Mouse (Mus musculus): ENCODE measurements at regions not wholly inside any gene's neighbourhood (a gene's known extent, or its start where the extent isn't known, plus 50 kb on each side); places are given as distances from the start of the nearest gene placed in this dataset.

DNA sequence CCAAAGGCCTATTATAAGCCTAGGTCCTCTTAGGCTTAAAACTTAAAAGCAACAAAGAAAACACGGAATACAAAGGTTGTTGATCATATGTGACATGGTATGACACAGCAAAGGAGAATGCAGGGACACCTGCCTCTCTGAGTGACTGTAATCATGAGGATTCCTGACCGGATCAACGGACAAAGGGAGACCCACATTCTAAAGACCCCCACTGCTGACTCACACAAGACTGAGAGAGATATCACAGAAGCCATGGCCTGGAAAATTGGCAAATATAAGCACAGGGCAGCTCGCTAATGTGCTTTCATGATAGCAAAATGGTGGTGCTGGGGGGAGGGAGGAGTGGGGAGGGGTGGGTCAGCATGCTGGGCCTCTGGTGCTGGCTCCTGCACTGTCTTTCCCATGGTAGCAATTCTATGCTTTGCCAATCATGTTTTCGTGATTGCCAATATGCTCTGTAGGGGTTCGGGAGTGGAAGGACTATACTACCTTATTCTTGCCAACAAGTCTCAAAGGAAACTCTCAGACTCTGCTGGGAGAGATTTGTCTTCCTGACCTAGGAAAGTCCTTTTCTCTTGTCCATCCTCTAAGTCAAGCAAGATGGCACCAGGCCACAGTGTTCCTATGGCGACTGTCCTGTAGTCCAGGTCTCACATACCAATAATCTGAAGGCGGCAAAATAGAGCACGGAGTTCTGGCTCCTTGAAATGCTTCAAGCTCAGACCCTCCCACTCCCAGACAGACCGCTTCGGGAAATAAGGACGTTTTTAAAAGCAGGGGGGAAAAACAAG is 110.5 kb upstream of the Nav3 start:
- Histone ChIP-seq H3K4me1 (ENCODE audit: control insufficient read depth, insufficient read depth, insufficient read length, low read length) (no peaks in the 10 kb centered on the region), H3K27ac (ENCODE audit: insufficient read depth, low read depth, low read length) (no peak overlapping the region), H3K4me3 (ENCODE audit: low read depth, low read length) (no peak overlapping the region), H3K27me3 (ENCODE audit: control insufficient read depth, insufficient read depth, low read length) (no peaks in the 10 kb centered on the region), H3K36me3 (ENCODE audit: control insufficient read depth, insufficient read depth, low read length) (no peaks in the 10 kb centered on the region)
- no peak for TF ChIP-seq POLR2A (IDR thresholded peaks at IDR 0.05; ENCODE audit: low read depth, low read length)
- TF ChIP-seq CTCF (IDR thresholded peaks at IDR 0.05; ENCODE audit: extremely low read depth, insufficient read length, insufficient replicate concordance, low read depth, low read length): no peak
- WGBS: 88% methylated on average over 12 of the region's 12 CpGs

DNA sequence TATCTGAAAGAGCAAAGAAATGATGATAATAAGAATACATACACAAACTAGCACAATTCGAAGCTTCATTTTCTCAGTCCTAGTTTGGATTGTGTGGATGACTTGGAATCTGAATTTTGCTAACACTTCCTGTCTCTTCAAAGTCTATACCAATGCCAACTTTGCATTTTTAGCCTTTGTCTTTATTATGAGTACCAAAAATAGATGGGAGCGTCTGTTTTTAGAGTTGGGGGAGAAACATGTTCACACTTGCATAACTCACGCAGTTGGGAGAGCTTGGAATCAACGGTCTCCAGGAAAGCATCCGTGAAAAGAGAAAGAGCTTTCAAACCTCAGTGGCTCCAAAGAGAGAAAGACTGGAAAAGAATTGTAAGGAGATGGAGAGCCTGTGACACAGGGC is 114.5 kb upstream of the Nav3 start:
- TF ChIP-seq CTCF (IDR thresholded peaks at IDR 0.05; ENCODE audit: extremely low read depth, insufficient read length, insufficient replicate concordance, low read depth, low read length): no peak
- no peak for TF ChIP-seq POLR2A (IDR thresholded peaks at IDR 0.05; ENCODE audit: low read depth, low read length)
- 79% methylated on average over 5 of the region's 5 CpGs for WGBS
- Histone ChIP-seq H3K4me1 (ENCODE audit: control insufficient read depth, insufficient read depth, insufficient read length, low read length) (no peaks in the 10 kb centered on the region), H3K4me3 (ENCODE audit: low read depth, low read length) (no peak overlapping the region), H3K27me3 (ENCODE audit: control insufficient read depth, insufficient read depth, low read length) (no peaks in the 10 kb centered on the region), H3K36me3 (ENCODE audit: control insufficient read depth, insufficient read depth, low read length) (no peaks in the 10 kb centered on the region), H3K27ac (ENCODE audit: insufficient read depth, low read depth, low read length) (no peak overlapping the region)

DNA sequence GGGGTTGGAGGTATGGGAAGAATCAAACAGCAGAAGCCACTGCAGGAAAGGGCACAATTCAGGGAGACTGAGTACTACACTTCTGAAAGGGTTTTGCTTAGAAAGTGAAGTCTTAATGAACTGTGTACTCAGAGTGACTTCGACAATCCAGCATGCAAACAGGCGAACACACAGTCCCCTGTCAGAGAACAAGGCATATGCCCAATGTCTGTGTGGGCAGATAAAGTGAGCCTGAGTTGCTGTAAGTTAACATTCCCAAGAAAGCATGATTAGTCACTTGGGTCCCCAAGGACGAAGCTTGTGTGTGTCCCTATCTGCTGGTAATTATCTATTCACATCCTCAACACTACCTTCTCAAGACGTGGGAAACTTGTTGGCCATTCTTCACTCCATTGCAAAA is 115.2 kb upstream of the Nav3 start:
- H3K27me3 ChIP-seq (ENCODE audit: control insufficient read depth, insufficient read depth, low read length): no peaks in the 10 kb centered on the region
- WGBS: 62% methylated on average over 4 of the region's 4 CpGs
- H3K4me1 ChIP-seq (ENCODE audit: control insufficient read depth, insufficient read depth, insufficient read length, low read length): no peaks in the 10 kb centered on the region
- no peaks in the 10 kb centered on the region for H3K36me3 ChIP-seq (ENCODE audit: control insufficient read depth, insufficient read depth, low read length)
- H3K27ac ChIP-seq (ENCODE audit: insufficient read depth, low read depth, low read length): no peak overlapping the region
- TF ChIP-seq CTCF (IDR thresholded peaks at IDR 0.05; ENCODE audit: extremely low read depth, insufficient read length, insufficient replicate concordance, low read depth, low read length): no peak
- no peak for TF ChIP-seq POLR2A (IDR thresholded peaks at IDR 0.05; ENCODE audit: low read depth, low read length)
- H3K4me3 ChIP-seq (ENCODE audit: low read depth, low read length): no peak overlapping the region

DNA sequence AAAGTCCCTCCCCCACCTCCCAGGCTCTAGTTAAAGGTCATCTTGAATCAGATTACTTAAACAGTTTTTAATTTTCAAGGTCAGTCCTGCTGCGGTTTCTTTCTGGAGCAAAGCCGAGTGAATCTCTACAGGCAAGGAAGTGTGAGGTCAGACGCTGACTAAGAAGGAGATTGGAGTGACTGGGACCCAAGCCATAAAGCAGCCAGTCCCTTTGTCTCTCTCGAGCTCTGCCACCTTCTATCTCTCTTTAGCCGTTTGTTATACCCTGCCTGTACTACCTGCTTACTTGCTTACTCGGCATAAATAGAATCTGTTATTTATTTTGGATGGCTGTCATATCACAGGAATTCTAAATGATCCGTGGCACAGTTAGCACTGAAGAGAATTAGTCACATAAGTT is 117.5 kb upstream of the Nav3 start:
- WGBS: 22% methylated on average over 7 of the region's 7 CpGs
- H3K27ac ChIP-seq (ENCODE audit: insufficient read depth, low read depth, low read length): no peak overlapping the region
- no peak for TF ChIP-seq CTCF (IDR thresholded peaks at IDR 0.05; ENCODE audit: extremely low read depth, insufficient read length, insufficient replicate concordance, low read depth, low read length)
- TF ChIP-seq POLR2A (IDR thresholded peaks at IDR 0.05; ENCODE audit: low read depth, low read length): no peak

DNA sequence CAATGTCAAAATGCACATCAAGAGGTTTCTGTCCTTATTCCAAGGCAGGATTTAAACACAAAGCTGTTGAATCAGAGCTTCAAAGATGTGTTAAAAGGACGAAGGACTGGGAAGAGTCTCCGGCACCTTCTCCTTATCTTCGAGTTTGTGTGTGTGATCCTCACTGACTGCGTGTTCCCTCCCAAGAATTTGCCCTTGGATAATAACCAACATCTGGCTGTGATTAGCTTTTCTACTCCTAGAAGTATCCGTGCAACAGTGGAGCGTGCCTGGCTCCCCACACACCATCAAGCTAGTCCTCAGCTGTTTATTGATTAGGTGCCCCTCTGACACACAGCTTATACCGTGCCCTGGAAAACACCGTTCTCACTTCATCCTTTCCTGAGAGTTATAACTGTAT is 130.0 kb upstream of the Nav3 start:
- Histone ChIP-seq H3K27ac (ENCODE audit: insufficient read depth, low read depth, low read length) (no peak overlapping the region), H3K4me1 (ENCODE audit: control insufficient read depth, insufficient read depth, insufficient read length, low read length) (peaks cover 3% of the 10 kb centered on the region; the same call in 1 of the 2 replicates), H3K4me3 (ENCODE audit: low read depth, low read length) (no peak overlapping the region), H3K27me3 (ENCODE audit: control insufficient read depth, insufficient read depth, low read length) (no peaks in the 10 kb centered on the region), H3K36me3 (ENCODE audit: control insufficient read depth, insufficient read depth, low read length) (no peaks in the 10 kb centered on the region)
- no peak for TF ChIP-seq POLR2A (IDR thresholded peaks at IDR 0.05; ENCODE audit: low read depth, low read length)
- TF ChIP-seq CTCF (IDR thresholded peaks at IDR 0.05; ENCODE audit: extremely low read depth, insufficient read length, insufficient replicate concordance, low read depth, low read length): no peak
- WGBS: 70% methylated on average over 8 of the region's 8 CpGs

More for the DNA sequence above, 117.5 kb upstream of the Nav3 start:
- Histone ChIP-seq H3K27me3 (ENCODE audit: control insufficient read depth, insufficient read depth, low read length) (no peaks in the 10 kb centered on the region), H3K36me3 (ENCODE audit: control insufficient read depth, insufficient read depth, low read length) (no peaks in the 10 kb centered on the region), H3K4me3 (ENCODE audit: low read depth, low read length) (no peak overlapping the region), H3K4me1 (ENCODE audit: control insufficient read depth, insufficient read depth, insufficient read length, low read length) (no peaks in the 10 kb centered on the region)

DNA sequence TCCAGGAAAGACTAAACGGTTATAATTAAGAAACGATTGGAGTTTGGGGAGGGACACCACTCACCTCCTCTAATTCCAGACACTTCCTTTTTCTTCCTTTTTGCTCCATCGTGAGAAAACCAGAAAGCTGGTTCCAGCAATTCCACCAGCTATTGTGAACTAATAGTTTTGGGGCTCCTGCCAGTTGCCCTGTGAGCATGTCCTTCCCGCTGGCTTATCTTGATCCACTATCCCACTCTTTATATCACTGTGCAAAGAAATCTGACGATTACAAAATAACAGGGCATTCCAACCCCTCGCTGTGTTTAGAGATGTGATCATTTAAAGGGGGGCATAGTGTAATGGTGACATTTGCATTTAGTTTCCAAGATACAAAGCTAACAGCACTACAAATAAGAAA is 130.5 kb upstream of the Nav3 start:
- Histone ChIP-seq H3K4me1 (ENCODE audit: control insufficient read depth, insufficient read depth, insufficient read length, low read length) (peaks cover 3% of the 10 kb centered on the region; the same call in 1 of the 2 replicates), H3K36me3 (ENCODE audit: control insufficient read depth, insufficient read depth, low read length) (no peaks in the 10 kb centered on the region), H3K27me3 (ENCODE audit: control insufficient read depth, insufficient read depth, low read length) (no peaks in the 10 kb centered on the region), H3K4me3 (ENCODE audit: low read depth, low read length) (no peak overlapping the region), H3K27ac (ENCODE audit: insufficient read depth, low read depth, low read length) (no peak overlapping the region)
- 35% methylated on average over 6 of the region's 6 CpGs for WGBS
- no peak for TF ChIP-seq CTCF (IDR thresholded peaks at IDR 0.05; ENCODE audit: extremely low read depth, insufficient read length, insufficient replicate concordance, low read depth, low read length)
- TF ChIP-seq POLR2A (IDR thresholded peaks at IDR 0.05; ENCODE audit: low read depth, low read length): no peak

DNA sequence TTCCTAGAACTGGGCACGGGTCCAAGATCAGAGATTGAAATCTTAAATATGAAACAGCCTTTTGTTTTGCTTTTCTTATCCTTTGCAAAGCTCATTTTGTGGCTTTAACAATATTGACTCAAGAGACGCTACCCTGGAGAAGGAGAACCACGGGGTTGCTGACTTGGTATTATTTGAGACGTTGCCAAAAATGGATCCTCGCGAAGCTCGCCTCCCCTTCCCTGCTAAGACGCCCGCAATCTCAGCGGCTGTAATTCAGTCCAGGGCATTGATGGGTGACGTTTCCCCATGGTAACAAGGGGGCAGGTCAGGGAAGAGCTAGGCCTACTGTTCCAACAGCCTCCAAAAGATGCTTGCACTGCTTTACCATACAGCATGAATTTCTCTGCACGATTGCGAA is 131.5 kb upstream of the Nav3 start:
- WGBS: 31% methylated on average over 13 of the region's 13 CpGs
- no peak overlapping the region for H3K27ac ChIP-seq (ENCODE audit: insufficient read depth, low read depth, low read length)
- H3K36me3 ChIP-seq (ENCODE audit: control insufficient read depth, insufficient read depth, low read length): no peaks in the 10 kb centered on the region
- no peaks in the 10 kb centered on the region for H3K27me3 ChIP-seq (ENCODE audit: control insufficient read depth, insufficient read depth, low read length)
- H3K4me1 ChIP-seq (ENCODE audit: control insufficient read depth, insufficient read depth, insufficient read length, low read length): peaks cover 3% of the 10 kb centered on the region; the same call in 1 of the 2 replicates
- no peak for TF ChIP-seq POLR2A (IDR thresholded peaks at IDR 0.05; ENCODE audit: low read depth, low read length)
- no peak for TF ChIP-seq CTCF (IDR thresholded peaks at IDR 0.05; ENCODE audit: extremely low read depth, insufficient read length, insufficient replicate concordance, low read depth, low read length)
- H3K4me3 ChIP-seq (ENCODE audit: low read depth, low read length): no peak overlapping the region

All from small intestine, adult 2 months (tissue).